Mouse (Mus musculus): ENCODE measurements around the gene Gp9. TPM values are rescaled to one million over a fixed set of nuclear protein-coding genes. Genes with fewer than 3 reads are reported as not detected.

Gp9 gene
- total and polyA plus RNA-seq, 2 experiments from 2014 or later, result 0.18 to 0.33 TPM

GRCm38 (mm10) chr6:87742804-87743203 is 35.1 kb upstream of the Gp9 start:
- H3K27me3 ChIP-seq (ENCODE audit: insufficient read depth, low read length), result no peaks in the 10 kb centered on the region
- 79% methylated on average over 5 of the region's 5 CpGs for WGBS
- no peak overlapping the region for H3K27ac ChIP-seq (ENCODE audit: low read depth, low read length)
- TF ChIP-seq CTCF (IDR thresholded peaks at IDR 0.05; ENCODE audit: low read depth), result peak; percentile 36
- H3K4me1 ChIP-seq (ENCODE audit: insufficient read depth), result no peaks in the 10 kb centered on the region
- H3K9ac ChIP-seq, result no peak overlapping the region
- no peaks in the 10 kb centered on the region for H3K9me3 ChIP-seq (ENCODE audit: low read length)
- no peak for ATAC-seq
- H3K36me3 ChIP-seq (ENCODE audit: insufficient read depth), result no peaks in the 10 kb centered on the region
- H3K4me3 ChIP-seq (ENCODE audit: low read depth, low read length), result no peak overlapping the region
- H3K4me2 ChIP-seq (ENCODE audit: low read depth), result no peak overlapping the region
- no peak for DNase-seq

GRCm38 (mm10) chr6:87743281-87743680 is 34.6 kb upstream of the Gp9 start:
- Histone ChIP-seq H3K4me1 (ENCODE audit: insufficient read depth) (no peaks in the 10 kb centered on the region), H3K4me2 (ENCODE audit: low read depth) (no peak overlapping the region), H3K4me3 (ENCODE audit: low read depth, low read length) (no peak overlapping the region), H3K27ac (ENCODE audit: low read depth, low read length) (no peak overlapping the region), H3K9me3 (ENCODE audit: low read length) (no peaks in the 10 kb centered on the region), H3K36me3 (ENCODE audit: insufficient read depth) (no peaks in the 10 kb centered on the region), H3K9ac (no peak overlapping the region), H3K27me3 (ENCODE audit: insufficient read depth, low read length) (no peaks in the 10 kb centered on the region)
- no peak for ATAC-seq
- DNase-seq, result no peak
- TF ChIP-seq CTCF (IDR thresholded peaks at IDR 0.05; ENCODE audit: low read depth), result no peak
- WGBS, result 73% methylated on average over 5 of the region's 5 CpGs

- DNase-seq (no peak), ATAC-seq (no peak)
- H3K4me1 ChIP-seq (ENCODE audit: insufficient read depth), result no peaks in the 10 kb centered on the region
- no peak for TF ChIP-seq CTCF (IDR thresholded peaks at IDR 0.05; ENCODE audit: low read depth)
- no peaks in the 10 kb centered on the region for H3K36me3 ChIP-seq (ENCODE audit: insufficient read depth)
- 92% methylated on average over 3 of the region's 3 CpGs for WGBS
- no peak overlapping the region for H3K4me3 ChIP-seq (ENCODE audit: low read depth, low read length)
- H3K9ac ChIP-seq, result no peak overlapping the region
- no peak overlapping the region for H3K27ac ChIP-seq (ENCODE audit: low read depth, low read length)
- no peaks in the 10 kb centered on the region for H3K9me3 ChIP-seq (ENCODE audit: low read length)
- no peaks in the 10 kb centered on the region for H3K27me3 ChIP-seq (ENCODE audit: insufficient read depth, low read length)
- no peak overlapping the region for H3K4me2 ChIP-seq (ENCODE audit: low read depth)
Observed at GRCm38 (mm10) chr6:87744632-87745031, 33.2 kb upstream of the Gp9 start.

GRCm38 (mm10) chr6:87745301-87745700 is 32.6 kb upstream of the Gp9 start:
- no peaks in the 10 kb centered on the region for H3K36me3 ChIP-seq (ENCODE audit: insufficient read depth)
- H3K4me2 ChIP-seq (ENCODE audit: low read depth), result no peak overlapping the region
- H3K4me3 ChIP-seq (ENCODE audit: low read depth, low read length), result no peak overlapping the region
- no peaks in the 10 kb centered on the region for H3K9me3 ChIP-seq (ENCODE audit: low read length)
- DNase-seq (no peak), ATAC-seq (no peak)
- 45% methylated on average over 1 of the region's 1 CpGs for WGBS
- H3K27me3 ChIP-seq (ENCODE audit: insufficient read depth, low read length), result no peaks in the 10 kb centered on the region
- no peak overlapping the region for H3K9ac ChIP-seq
- no peaks in the 10 kb centered on the region for H3K4me1 ChIP-seq (ENCODE audit: insufficient read depth)
- TF ChIP-seq CTCF (IDR thresholded peaks at IDR 0.05; ENCODE audit: low read depth), result no peak
- H3K27ac ChIP-seq (ENCODE audit: low read depth, low read length), result no peak overlapping the region

GRCm38 (mm10) chr6:87746059-87746458 is 31.8 kb upstream of the Gp9 start:
- no peak for ATAC-seq
- no peak for TF ChIP-seq CTCF (IDR thresholded peaks at IDR 0.05; ENCODE audit: low read depth)
- H3K27ac ChIP-seq (ENCODE audit: low read depth, low read length), result no peak overlapping the region
- no peaks in the 10 kb centered on the region for H3K36me3 ChIP-seq (ENCODE audit: insufficient read depth)
- H3K4me1 ChIP-seq (ENCODE audit: insufficient read depth), result no peaks in the 10 kb centered on the region
- no peaks in the 10 kb centered on the region for H3K27me3 ChIP-seq (ENCODE audit: insufficient read depth, low read length)
- H3K4me2 ChIP-seq (ENCODE audit: low read depth), result no peak overlapping the region
- H3K9ac ChIP-seq, result no peak overlapping the region
- no peaks in the 10 kb centered on the region for H3K9me3 ChIP-seq (ENCODE audit: low read length)
- H3K4me3 ChIP-seq (ENCODE audit: low read depth, low read length), result no peak overlapping the region
- WGBS, result 73% methylated on average over 3 of the region's 3 CpGs
- no peak for DNase-seq

GRCm38 (mm10) chr6:87746849-87747248 is 31.0 kb upstream of the Gp9 start:
- WGBS, result 82% methylated on average over 2 of the region's 2 CpGs

GRCm38 (mm10) chr6:87748078-87748477 is 29.8 kb upstream of the Gp9 start:
- no peaks in the 10 kb centered on the region for H3K4me1 ChIP-seq (ENCODE audit: insufficient read depth)
- H3K4me2 ChIP-seq (ENCODE audit: low read depth), result no peak overlapping the region
- H3K36me3 ChIP-seq (ENCODE audit: insufficient read depth), result no peaks in the 10 kb centered on the region
- 92% methylated on average over 2 of the region's 2 CpGs for WGBS
- DNase-seq (no peak), ATAC-seq (no peak)
- H3K4me3 ChIP-seq (ENCODE audit: low read depth, low read length), result no peak overlapping the region
- H3K27me3 ChIP-seq (ENCODE audit: insufficient read depth, low read length), result no peaks in the 10 kb centered on the region
- no peak overlapping the region for H3K27ac ChIP-seq (ENCODE audit: low read depth, low read length)
- H3K9me3 ChIP-seq (ENCODE audit: low read length), result no peaks in the 10 kb centered on the region
- TF ChIP-seq CTCF (IDR thresholded peaks at IDR 0.05; ENCODE audit: low read depth), result no peak
- H3K9ac ChIP-seq, result no peak overlapping the region

More at GRCm38 (mm10) chr6:87746849-87747248, 31.0 kb upstream of the Gp9 start:
- ATAC-seq, result no peak
- no peaks in the 10 kb centered on the region for H3K4me1 ChIP-seq (ENCODE audit: insufficient read depth)
- no peaks in the 10 kb centered on the region for H3K27me3 ChIP-seq (ENCODE audit: insufficient read depth, low read length)
- no peaks in the 10 kb centered on the region for H3K36me3 ChIP-seq (ENCODE audit: insufficient read depth)
- H3K27ac ChIP-seq (ENCODE audit: low read depth, low read length), result no peak overlapping the region
- no peak for DNase-seq
- H3K4me2 ChIP-seq (ENCODE audit: low read depth), result no peak overlapping the region
- no peak for TF ChIP-seq CTCF (IDR thresholded peaks at IDR 0.05; ENCODE audit: low read depth)
- no peak overlapping the region for H3K9ac ChIP-seq
- no peak overlapping the region for H3K4me3 ChIP-seq (ENCODE audit: low read depth, low read length)
- no peaks in the 10 kb centered on the region for H3K9me3 ChIP-seq (ENCODE audit: low read length)

GRCm38 (mm10) chr6:87748531-87748930 is 29.3 kb upstream of the Gp9 start:
- WGBS, result 90% methylated on average over 6 of the region's 6 CpGs
- ATAC-seq, result no peak
- no peak for TF ChIP-seq CTCF (IDR thresholded peaks at IDR 0.05; ENCODE audit: low read depth)
- no peaks in the 10 kb centered on the region for H3K36me3 ChIP-seq (ENCODE audit: insufficient read depth)
- H3K9me3 ChIP-seq (ENCODE audit: low read length), result no peaks in the 10 kb centered on the region
- H3K9ac ChIP-seq, result no peak overlapping the region
- DNase-seq, result no peak
- H3K4me3 ChIP-seq (ENCODE audit: low read depth, low read length), result no peak overlapping the region
- no peaks in the 10 kb centered on the region for H3K4me1 ChIP-seq (ENCODE audit: insufficient read depth)
- no peak overlapping the region for H3K4me2 ChIP-seq (ENCODE audit: low read depth)
- H3K27ac ChIP-seq (ENCODE audit: low read depth, low read length), result no peak overlapping the region
- H3K27me3 ChIP-seq (ENCODE audit: insufficient read depth, low read length), result no peaks in the 10 kb centered on the region

Data from forebrain, postnatal 0 days (tissue).